Comparison of ENCODE assay signal across 8 mouse cellular contexts in the genomic region with DNA sequence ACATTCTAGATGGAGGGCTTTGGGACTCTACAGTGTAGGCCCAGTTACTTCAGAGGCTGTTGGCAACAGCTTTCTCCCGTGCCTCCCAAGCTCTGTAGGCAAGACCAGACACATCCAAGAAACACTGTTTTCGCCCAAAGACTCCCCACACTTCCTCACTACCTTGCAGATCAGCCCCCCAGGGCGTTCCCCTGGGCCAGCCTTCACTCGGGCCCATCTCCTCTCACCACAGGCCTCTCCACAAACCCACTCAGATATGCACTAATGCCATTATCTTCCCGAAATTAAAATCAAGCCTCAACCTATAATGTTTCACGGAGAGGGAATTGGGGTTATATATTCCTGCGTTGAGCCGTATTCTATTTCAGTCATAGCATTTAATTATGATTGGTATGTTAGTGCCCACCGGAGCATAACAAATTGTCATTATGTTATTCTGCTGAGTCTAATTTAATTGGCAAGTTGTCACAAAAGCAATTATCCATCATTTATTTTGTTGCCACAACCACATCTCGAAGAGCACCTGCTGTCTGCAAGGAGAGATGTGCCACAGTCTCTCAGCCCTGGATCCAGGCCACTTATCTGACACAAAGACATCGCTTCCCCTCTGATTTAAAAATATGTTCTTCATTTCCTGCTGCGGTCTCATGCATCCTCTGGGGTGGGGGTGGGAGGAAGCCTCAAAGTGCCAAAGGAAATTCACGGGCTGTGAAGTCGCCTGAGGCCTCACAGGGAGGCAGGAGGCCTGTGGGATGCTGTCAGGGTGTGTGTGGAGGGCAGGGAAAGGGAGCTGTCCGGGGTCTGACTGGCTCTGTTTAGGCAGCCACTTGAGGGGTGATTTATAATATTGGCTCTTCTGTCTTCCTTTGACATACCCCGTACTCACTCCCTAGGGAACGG. TPM values are rescaled to one million over a fixed set of nuclear protein-coding genes. Genes with fewer than 3 reads are reported as not detected.
DNase-seq lines count a peak whose midpoint lies in the region; ATAC-seq lines count a peak whose summit lies in the region.

No protein-coding gene starts in this region.

- peak; percentile 41 to 49 for DNase-seq in B cell, adult 2 months
- peak; percentile 92 for DNase-seq in Muller cell, postnatal 12 days (ENCODE audit: inconsistent ontology term)
- peak; percentile 37 for DNase-seq in hindbrain, embryonic 11.5 days (ENCODE audit: low spot score)
- DNase-seq in liver, embryonic 11.5 days (ENCODE audit: low spot score) = no peak
- DNase-seq in frontal cortex, adult 2 months (ENCODE audit: extremely low spot score in 1 of 2, low spot score in 1 of 2) = no peak
- no peak for DNase-seq in embryo, embryonic 10.5 days (ENCODE audit: low spot score)
- DNase-seq in right cerebral cortex, postnatal 4 days = no peak

- H3K36me3 ChIP-seq in hindbrain, embryonic 11.5 days (ENCODE audit: control insufficient read depth, insufficient read depth, low read length) = no peaks in the 10 kb centered on the region
- H3K36me3 ChIP-seq in liver, embryonic 11.5 days (ENCODE audit: control insufficient read depth, insufficient read depth, low read length) = no peaks in the 10 kb centered on the region
- no peaks in the 10 kb centered on the region for H3K36me3 ChIP-seq in neural tube, embryonic 14.5 days (ENCODE audit: control insufficient read depth, insufficient read depth, low read length)

- WGBS in hindbrain, embryonic 11.5 days = 42% methylated on average over 17 of the region's 17 CpGs
- 33% methylated on average over 17 of the region's 17 CpGs for WGBS in liver, embryonic 11.5 days
- 16% methylated on average over 17 of the region's 17 CpGs for WGBS in neural tube, embryonic 14.5 days

- H3K4me3 ChIP-seq in hindbrain, embryonic 11.5 days (ENCODE audit: low read depth, low read length) = no peak overlapping the region
- no peak overlapping the region for H3K4me3 ChIP-seq in liver, embryonic 11.5 days (ENCODE audit: low read depth, low read length)
- H3K4me3 ChIP-seq in neural tube, embryonic 14.5 days (ENCODE audit: low read depth, low read length) = no peak overlapping the region

- peak; percentile 49; the same call in 1 of the 2 replicates for ATAC-seq in hindbrain, embryonic 11.5 days (ENCODE audit: low FRiP score)
- ATAC-seq in liver, embryonic 11.5 days (replicated peaks; ENCODE audit: low FRiP score) = peak; percentile 8; the same call in 1 of the 2 replicates
- ATAC-seq in neural tube, embryonic 14.5 days (ENCODE audit: low read depth) = peak; percentile 74

- peaks cover 13% of the 10 kb centered on the region for H3K4me1 ChIP-seq in hindbrain, embryonic 11.5 days (replicated peaks; ENCODE audit: control insufficient read depth, insufficient read depth, low read length)
- peaks cover 12% of the 10 kb centered on the region for H3K4me1 ChIP-seq in liver, embryonic 11.5 days (replicated peaks; ENCODE audit: control insufficient read depth, insufficient read depth, low read length)
- peaks cover 26% of the 10 kb centered on the region for H3K4me1 ChIP-seq in neural tube, embryonic 14.5 days (ENCODE audit: control insufficient read depth, insufficient read depth, low read length)

- H3K27ac ChIP-seq in hindbrain, embryonic 11.5 days (ENCODE audit: low read depth, low read length) = peak overlapping the region; percentile 77
- no peak overlapping the region; the same call in 1 of the 2 replicates for H3K27ac ChIP-seq in liver, embryonic 11.5 days (ENCODE audit: low read depth, low read length)
- peak overlapping the region; percentile 75 for H3K27ac ChIP-seq in neural tube, embryonic 14.5 days (ENCODE audit: low read depth, low read length)

- no peak overlapping the region for H3K9ac ChIP-seq in hindbrain, embryonic 11.5 days (ENCODE audit: low read depth, low read length)
- no peak overlapping the region for H3K9ac ChIP-seq in liver, embryonic 11.5 days (ENCODE audit: low read depth, low read length)
- no peak overlapping the region for H3K9ac ChIP-seq in neural tube, embryonic 14.5 days (replicated peaks; ENCODE audit: low read depth, low read length)

- no peak overlapping the region for H3K4me2 ChIP-seq in hindbrain, embryonic 11.5 days (replicated peaks; ENCODE audit: low read depth, low read length)
- H3K4me2 ChIP-seq in liver, embryonic 11.5 days = peak overlapping the region; percentile 4; the same call in 1 of the 2 replicates
- no peak overlapping the region for H3K4me2 ChIP-seq in neural tube, embryonic 14.5 days (ENCODE audit: low read depth, low read length)

- H3K9me3 ChIP-seq in hindbrain, embryonic 11.5 days (ENCODE audit: control insufficient read depth, low read length) = no peaks in the 10 kb centered on the region
- H3K9me3 ChIP-seq in liver, embryonic 11.5 days (ENCODE audit: control insufficient read depth, low read length) = no peaks in the 10 kb centered on the region
- no peaks in the 10 kb centered on the region for H3K9me3 ChIP-seq in neural tube, embryonic 14.5 days (ENCODE audit: control insufficient read depth, low read length)

- H3K27me3 ChIP-seq in hindbrain, embryonic 11.5 days (ENCODE audit: control insufficient read depth, insufficient read depth, low read length) = no peaks in the 10 kb centered on the region
- 0 out of 2 replicates have a peak, but pooled peaks cover 2% of the 10 kb centered on the region for H3K27me3 ChIP-seq in liver, embryonic 11.5 days (replicated peaks; ENCODE audit: control insufficient read depth, insufficient read depth, low read length)
- H3K27me3 ChIP-seq in neural tube, embryonic 14.5 days (ENCODE audit: control insufficient read depth, insufficient read depth, low read length) = peaks cover 2% of the 10 kb centered on the region; the same call in 1 of the 2 replicates

RNA-seq across cellular contexts. Expression of a gene that starts 29.6 kb away (rescaled TPM):
- 83.2 and 84.5 TPM in 2 replicates for polyA plus RNA-seq in hindbrain, embryonic 11.5 days (2014; fragmentation: Nextera tagmentation; extraction: Ambion mirVana)
- polyA plus RNA-seq in liver, embryonic 11.5 days (2014; fragmentation: Nextera tagmentation; extraction: Ambion mirVana) = 73.7 and 79.5 TPM in 2 replicates
- 63.7 and 67.9 TPM in 2 replicates for polyA plus RNA-seq in neural tube, embryonic 14.5 days (2014; fragmentation: Nextera tagmentation; extraction: Ambion mirVana)
- 71.1 and 76.6 TPM in 2 replicates for polyA plus RNA-seq in frontal cortex, adult 2 months (2012; rRNA removed)

Comparison
In these comparisons a context has a peak if more than half of its experiments do, and no peak if none do; other contexts are left out.
1. DNase-seq: peak in B cell, adult 2 months (2 of 2), Muller cell, postnatal 12 days (single experiment) and hindbrain, embryonic 11.5 days (single experiment); none in liver, embryonic 11.5 days (single experiment), frontal cortex, adult 2 months (0 of 2), embryo, embryonic 10.5 days (single experiment) and right cerebral cortex, postnatal 4 days (single experiment).
2. ATAC-seq: peak in every context shown above with its lines; median percentile 74 in neural tube, embryonic 14.5 days; 49 in hindbrain, embryonic 11.5 days; 8 in liver, embryonic 11.5 days.